Mouse (Mus musculus) kidney, adult 2 months (tissue): ENCODE results near the gene Camta2.

ENCODE experiments used
- CTCF ChIP-seq: fragments of 200-500 bp; conservative IDR thresholded peaks from 2 replicates; pipeline ENCODE4 v1.5.1; 2011; ENCODE audit warnings: low read depth, mild to moderate bottlenecking, control low read depth, low read length, moderate library complexity, mixed read lengths; ENCODE audit not compliant: insufficient read depth, insufficient read length
- POLR2A ChIP-seq: fragments of 200-500 bp; IDR thresholded peaks from one replicate; pipeline ENCODE4 v1.6.1; 2011; ENCODE audit warnings: low read depth, low read length, control low read depth

DNA sequence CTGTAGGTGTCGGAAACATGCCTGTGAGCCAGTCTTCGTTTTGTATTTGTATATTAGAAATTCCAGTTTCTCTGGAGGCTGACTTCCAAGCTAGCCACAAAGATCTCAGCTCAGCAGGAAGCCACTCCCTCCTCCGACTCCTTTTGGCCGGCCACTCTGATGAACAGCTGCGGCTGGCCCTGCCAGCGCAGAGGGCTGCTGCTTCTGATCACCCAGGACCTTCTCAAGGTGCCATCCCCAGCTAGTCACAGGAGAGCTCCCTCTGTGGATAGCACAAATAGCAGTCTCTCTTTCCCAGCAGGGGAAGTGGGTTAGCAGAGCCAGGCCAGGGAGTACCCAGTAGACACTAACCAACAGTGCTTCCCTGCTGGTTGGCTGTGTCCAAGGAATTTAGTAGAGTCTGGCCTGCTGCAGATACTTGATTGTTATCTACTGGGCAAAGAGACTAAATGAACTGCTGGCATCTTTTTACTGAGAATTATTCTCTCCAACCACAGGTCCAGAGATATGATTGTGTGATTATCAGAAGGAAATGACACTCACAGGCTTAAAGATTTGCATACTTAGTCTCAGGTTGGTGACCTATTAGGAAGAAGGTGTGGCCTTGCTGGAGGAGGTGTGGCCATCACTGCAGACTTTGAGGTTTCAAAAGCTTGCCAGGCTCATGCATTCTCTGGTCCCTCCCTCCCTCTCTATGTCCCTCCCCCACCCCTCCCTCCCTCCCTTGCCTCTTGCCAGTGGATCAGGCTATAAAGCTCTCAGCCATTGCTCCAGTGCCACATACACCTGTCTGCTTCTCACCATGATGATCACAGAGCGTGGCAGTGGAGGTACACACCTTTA is 65.7 kb downstream of the Camta2 start:
- TF ChIP-seq CTCF (no peak), POLR2A (no peak)
